Mouse (Mus musculus) cerebellum, adult 2 months (tissue): ENCODE results near the gene Csnk2b. TPM values are rescaled to one million over a fixed set of nuclear protein-coding genes. Genes with fewer than 3 reads are reported as not detected.
A peak's percentile ranks its signal among the peaks of the same experiment; 100 is the strongest.

Source experiments
- DNase-seq, 2 experiments: peaks; one replicate each; pipeline ENCODE4 v3.0.0; 2021
- H3K27ac ChIP-seq: fragments of 200-500 bp; 2 replicates; pipeline ENCODE4 v1.5.1; 2012; ENCODE audit warnings: low read length, control low read depth, inconsistent platforms; ENCODE audit not compliant: insufficient read depth
- H3K27me3 ChIP-seq: fragments of 200-500 bp; 2 replicates; pipeline ENCODE4 v1.6.1; 2012; ENCODE audit warnings: inconsistent platforms, mild to moderate bottlenecking, low read length, moderate library complexity; ENCODE audit not compliant: control insufficient read depth, insufficient read depth
- H3K4me1 ChIP-seq: fragments of 200-500 bp; 2 replicates; pipeline ENCODE4 v1.6.1; 2011; ENCODE audit warnings: low read length; ENCODE audit not compliant: control insufficient read depth, insufficient read depth
- H3K4me3 ChIP-seq: fragments of 200-500 bp; replicated peaks from 2 replicates; pipeline ENCODE3; 2011; ENCODE audit warnings: mild to moderate bottlenecking, low read depth, low read length, control low read depth; ENCODE audit not compliant: insufficient read depth
- CTCF ChIP-seq: fragments of 200-500 bp; IDR thresholded peaks from 2 replicates; pipeline ENCODE4 v1.5.1; 2011; ENCODE audit warnings: low read depth, mild to moderate bottlenecking, control low read depth, low read length, moderate library complexity, borderline replicate concordance; ENCODE audit not compliant: insufficient read depth
- POLR2A ChIP-seq: fragments of 200-500 bp; IDR thresholded peaks from 2 replicates; pipeline ENCODE4 v1.6.1; 2011; ENCODE audit warnings: low read length, control low read depth, borderline replicate concordance; ENCODE audit not compliant: insufficient read depth
- WGBS: fragments of 180-500 bp; shearing (Covaris S2); methylation state at CpG from one replicate; pipeline ENCODE4 v1.1.7; 2018; 5-methylcytosine and 5-hydroxymethylcytosine counted together
- polyA plus RNA-seq: library from polyadenylated mRNA; depleted of rRNA; stranded (reverse); fragments of >200 nt; gene quantifications from 2 replicates; pipeline ENCODE4 v1.2.3, GENCODE M21; 2012

Csnk2b gene
- polyA plus RNA-seq, 1 experiment, result 231 TPM

- 46% methylated on average over 10 of the region's 10 CpGs for WGBS
- Histone ChIP-seq H3K4me3 (no peak overlapping the region), H3K27me3 (no peaks in the 10 kb centered on the region), H3K4me1 (peaks cover 78% of the 10 kb centered on the region), H3K27ac (no peak overlapping the region)
- no peak for TF ChIP-seq POLR2A
- no peak for TF ChIP-seq CTCF
- DNase-seq, result no peak
These were observed 21.6 kb downstream of the Csnk2b start for GRCm38 (mm10) chr17:35100196-35100765.

DNA sequence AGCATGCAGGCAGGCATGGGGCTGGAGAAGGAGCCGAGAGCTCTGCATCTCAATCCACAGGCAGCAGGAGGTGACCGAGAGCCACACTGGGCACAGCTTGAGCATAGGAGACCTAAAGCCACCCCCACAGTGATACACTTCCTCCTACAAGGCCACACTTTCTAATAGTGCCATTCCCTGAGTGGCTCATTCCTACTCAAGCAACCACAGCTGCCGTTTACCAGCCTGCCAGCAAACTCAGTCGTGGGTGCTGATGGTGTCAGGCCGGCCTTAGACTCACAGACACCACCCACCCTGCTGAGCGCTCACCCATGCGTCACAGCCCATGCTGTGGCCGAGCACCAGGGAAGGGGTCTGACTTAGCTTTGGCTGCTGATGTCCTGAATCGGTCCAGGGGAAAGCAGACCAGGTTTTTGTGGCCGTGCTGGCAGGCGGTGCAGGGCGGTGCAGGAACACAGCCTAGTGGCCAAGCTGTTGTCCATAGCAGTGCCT, 24.6 kb downstream of the Csnk2b start:
- DNase-seq, result peak; percentile 72 to 78
- peak overlapping the region; percentile 86 for H3K27ac ChIP-seq
- 13% methylated on average over 12 of the region's 12 CpGs for WGBS
- H3K27me3 ChIP-seq, result no peaks in the 10 kb centered on the region
- H3K4me3 ChIP-seq, result no peak overlapping the region
- TF ChIP-seq CTCF, result 0 out of 2 replicates have a peak, but pooled peaks have one; percentile 41
- TF ChIP-seq POLR2A, result no peak
- H3K4me1 ChIP-seq, result peaks cover 76% of the 10 kb centered on the region

GRCm38 (mm10) chr17:35096597-35096996, 25.3 kb downstream of the Csnk2b start:
- peak; percentile 59 to 67 for DNase-seq
- WGBS, result 20% methylated on average over 12 of the region's 12 CpGs
- H3K27ac ChIP-seq, result peak overlapping the region; percentile 86
- H3K4me3 ChIP-seq, result no peak overlapping the region
- TF ChIP-seq POLR2A (no peak), CTCF (no peak)
- no peaks in the 10 kb centered on the region for H3K27me3 ChIP-seq
- peaks cover 76% of the 10 kb centered on the region for H3K4me1 ChIP-seq

DNA sequence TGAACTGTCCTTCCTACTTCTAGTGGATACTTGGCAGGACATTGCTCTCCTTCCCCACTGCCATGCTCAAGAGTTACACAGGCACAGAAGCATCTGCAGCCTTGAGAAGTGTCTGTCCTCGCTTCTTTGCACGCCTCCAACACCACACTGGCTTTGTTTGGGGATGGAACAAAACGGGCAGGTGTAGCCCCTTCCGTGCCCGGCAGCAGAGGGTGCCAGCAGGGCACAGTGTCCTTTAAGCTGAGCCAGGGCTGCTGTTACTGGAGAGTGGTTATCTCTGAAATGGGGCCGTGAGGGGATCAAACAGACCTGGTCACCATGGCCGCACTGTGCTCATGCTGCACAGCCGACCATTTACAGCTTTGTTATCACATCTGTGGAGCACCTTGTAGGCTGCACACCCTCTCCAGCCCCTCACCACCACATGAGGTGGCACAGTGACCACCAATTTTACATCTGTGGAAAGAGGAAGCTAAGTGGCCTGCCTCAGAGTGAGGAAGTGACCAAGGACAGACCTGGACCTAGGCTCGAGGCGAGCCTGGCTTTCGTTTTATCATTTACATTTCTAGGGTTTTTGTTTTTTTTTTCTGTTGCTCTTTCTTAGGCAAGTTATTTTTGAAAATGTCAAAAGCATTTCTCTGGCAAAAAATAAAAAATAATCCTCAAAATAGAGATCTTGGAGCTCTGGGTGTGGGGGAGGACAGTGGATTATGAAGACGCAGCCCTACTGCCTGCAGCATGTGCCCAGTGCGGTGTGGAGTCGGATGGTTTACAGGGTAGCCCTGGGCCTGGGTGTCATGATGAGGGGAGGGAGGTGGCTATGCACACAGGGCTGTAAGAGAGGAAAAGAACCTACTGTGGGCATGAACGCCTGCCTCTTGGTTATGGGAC, 27.1 kb downstream of the Csnk2b start:
- DNase-seq, result peak in 1 of 2 experiments; percentile 53
- Histone ChIP-seq H3K27ac (0 out of 2 replicates have a peak overlapping the region, but pooled peaks have one; percentile 15), H3K4me3 (no peak overlapping the region), H3K27me3 (no peaks in the 10 kb centered on the region), H3K4me1 (peaks cover 66% of the 10 kb centered on the region)
- 53% methylated on average over 15 of the region's 15 CpGs for WGBS
- TF ChIP-seq POLR2A (no peak), CTCF (no peak)

DNA sequence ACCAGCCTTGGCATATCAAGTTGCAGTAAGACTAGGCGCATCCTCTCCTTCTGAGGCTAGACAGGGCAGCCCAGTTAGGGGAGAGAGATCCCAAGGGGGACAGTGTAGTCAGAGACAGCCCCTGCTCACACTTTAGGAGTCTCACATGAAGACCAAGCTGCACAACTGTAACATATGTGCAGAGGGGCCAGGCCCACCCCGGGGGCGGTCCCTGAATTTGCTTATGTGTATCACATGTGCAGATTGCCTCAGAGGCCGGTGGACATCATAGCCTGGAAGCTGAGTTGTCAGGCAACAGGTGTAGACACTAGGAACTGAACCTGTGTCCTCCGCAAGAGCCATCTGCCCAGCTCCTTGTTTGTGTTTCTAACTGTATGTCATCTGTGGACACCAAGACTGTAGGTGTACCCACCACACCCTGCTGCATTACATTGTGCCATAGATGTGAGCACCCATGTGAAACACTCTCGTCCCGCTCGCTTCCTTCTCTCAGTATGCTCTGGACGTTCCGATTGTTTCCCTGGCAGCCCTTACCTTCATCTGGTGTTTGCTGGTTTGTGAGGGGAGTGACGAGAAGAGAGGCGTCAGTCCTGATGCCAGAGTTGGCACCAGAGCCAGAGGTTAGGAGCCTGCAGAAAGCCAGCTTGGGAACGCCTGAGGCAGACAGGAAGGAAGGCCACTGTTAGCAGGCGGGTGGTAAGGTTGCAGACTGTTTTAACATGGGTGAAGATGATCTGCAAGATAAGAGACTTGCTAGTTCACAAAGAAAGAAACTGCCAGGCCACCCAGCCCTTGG, 29.3 kb downstream of the Csnk2b start:
- H3K27me3 ChIP-seq, result no peaks in the 10 kb centered on the region
- WGBS, result 24% methylated on average over 14 of the region's 14 CpGs
- no peak for TF ChIP-seq POLR2A
- no peak for TF ChIP-seq CTCF
- H3K27ac ChIP-seq, result no peak overlapping the region
- DNase-seq, result peak in 1 of 2 experiments; percentile 50
- H3K4me3 ChIP-seq, result no peak overlapping the region
- peaks cover 47% of the 10 kb centered on the region for H3K4me1 ChIP-seq

- H3K27me3 ChIP-seq, result no peaks in the 10 kb centered on the region
- 2% methylated on average over 8 of the region's 8 CpGs for whole genome bisulfite sequencing
- peak; percentile 88 to 96 for DNase-seq
- peak overlapping the region; percentile 80 for H3K4me3 ChIP-seq
- peaks cover 28% of the 10 kb centered on the region for H3K4me1 ChIP-seq
- H3K27ac ChIP-seq, result peak overlapping the region; percentile 100
- TF ChIP-seq POLR2A, result peak; percentile 55; the same call in 1 of the 2 replicates
- TF ChIP-seq CTCF, result no peak
These were observed 31.5 kb downstream of the Csnk2b start for GRCm38 (mm10) chr17:35090166-35090932.
